Mouse (Mus musculus) embryonic facial prominence, embryonic 14.5 days (tissue): ENCODE data around the gene Sp4. TPM values are rescaled to one million over a fixed set of nuclear protein-coding genes. Genes with fewer than 3 reads are reported as not detected.

Experiments
- ATAC-seq: fragments of 200-750 bp; cut with Nextera tagmentation; 2 replicates; pipeline ENCODE4 v1.8.0; 2017; ENCODE audit warnings: low read depth, moderate number of reproducible peaks, moderate TSS enrichment
- DNase-seq: peaks from one replicate; pipeline ENCODE4 v3.0.0-alpha.2; 2015; ENCODE audit warnings: low spot score
- H3K27ac ChIP-seq: fragments of 300-500 bp; sonication (generic); replicated peaks from 2 replicates; pipeline ENCODE4 v1.5.1; 2014; ENCODE audit warnings: low read depth, mild to moderate bottlenecking, low read length, moderate library complexity
- H3K27me3 ChIP-seq: fragments of 300-500 bp; sonication (generic); replicated peaks from 2 replicates; pipeline ENCODE4 v1.6.1; 2014; ENCODE audit warnings: low read length; ENCODE audit not compliant: control insufficient read depth, insufficient read depth
- H3K36me3 ChIP-seq: fragments of 300-500 bp; sonication (generic); 2 replicates; pipeline ENCODE4 v1.6.1; 2014; ENCODE audit warnings: low read length, mixed read lengths; ENCODE audit not compliant: control insufficient read depth, insufficient read depth
- H3K4me1 ChIP-seq: fragments of 300-500 bp; sonication (generic); 2 replicates; pipeline ENCODE4 v1.6.1; 2014; ENCODE audit warnings: antibody characterized with exemption, low read length; ENCODE audit not compliant: control insufficient read depth, insufficient read depth
- H3K4me2 ChIP-seq: fragments of 300-500 bp; sonication (generic); 2 replicates; pipeline ENCODE4 v1.6.1; 2014; ENCODE audit warnings: low read depth, mild to moderate bottlenecking, low read length, moderate library complexity, mixed read lengths
- H3K4me3 ChIP-seq: fragments of 300-500 bp; sonication (generic); 2 replicates; pipeline ENCODE4 v1.5.1; 2014; ENCODE audit warnings: low read depth, mild to moderate bottlenecking, low read length
- H3K9ac ChIP-seq: fragments of 300-500 bp; sonication (generic); 2 replicates; pipeline ENCODE4 v1.6.1; 2014; ENCODE audit warnings: low read depth, mild to moderate bottlenecking, low read length, moderate library complexity, mixed read lengths
- H3K9me3 ChIP-seq: fragments of 300-500 bp; sonication (generic); 2 replicates; pipeline ENCODE4 v1.6.1; 2016; ENCODE audit warnings: low read length; ENCODE audit not compliant: control insufficient read depth
- WGBS: fragments of 180-500 bp; shearing (Covaris S2); extraction: QIAGEN DNeasy Blood & Tissue Kit; methylation state at CpG from one replicate; pipeline ENCODE4 v1.1.7; 2014; 5-methylcytosine and 5-hydroxymethylcytosine counted together
- polyA plus RNA-seq: library from polyadenylated mRNA; unstranded; fragments of >200 nt; fragmentation: Nextera tagmentation; extraction: Ambion mirVana; gene quantifications from 2 replicates; pipeline ENCODE4 v1.2.1, GENCODE M21; 2014

The Sp4 gene
- polyA plus RNA-seq: 8.3 and 9.7 TPM in 2 replicates

DNA sequence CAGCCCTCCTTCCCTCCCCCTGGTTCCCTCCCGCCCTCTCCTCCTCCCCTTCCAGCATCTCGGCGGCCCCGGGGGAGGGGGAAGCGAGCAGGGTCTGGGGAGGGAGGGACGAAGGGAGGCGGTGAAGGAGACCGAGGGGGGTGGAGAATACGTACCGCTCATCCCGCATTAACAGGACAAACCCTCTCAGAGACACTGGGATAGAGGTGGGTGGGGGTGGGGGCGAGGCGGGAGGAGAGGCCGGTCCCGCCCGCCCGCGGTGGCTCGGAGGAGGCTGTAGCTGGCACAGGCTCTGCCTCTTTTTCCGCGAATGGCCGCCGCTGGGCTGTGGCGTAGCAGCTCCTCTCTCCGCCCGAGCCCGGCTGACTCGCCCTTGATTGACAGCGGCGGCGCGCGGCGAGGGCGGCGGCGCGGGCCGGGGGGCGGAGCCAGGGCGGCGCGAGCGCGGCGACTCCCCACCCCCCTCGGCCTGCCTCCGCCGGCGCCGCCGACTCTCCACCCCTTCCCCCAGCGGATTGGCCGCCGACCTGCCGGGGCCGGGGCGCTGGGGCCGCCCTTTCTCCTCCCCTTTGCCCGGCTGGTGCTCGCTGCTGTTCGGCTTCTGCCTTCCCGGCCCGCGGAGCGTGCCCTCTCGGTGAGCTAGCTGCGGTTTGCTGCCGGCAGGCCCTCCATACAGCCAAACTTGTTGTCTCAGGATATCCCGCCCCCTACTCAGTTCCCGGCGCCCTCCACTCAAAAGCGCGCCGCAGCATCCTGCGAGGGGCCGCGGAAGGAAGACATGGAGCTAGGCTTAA, at the start of gene Sp4:
Sp4 (minus strand) TSS at position 369 of the 794 bp plus-strand sequence.
- Histone ChIP-seq H3K4me3 (peak within 1 kb of the TSS; percentile 95), H3K9me3 (no peaks in the 10 kb centered on the region), H3K27me3 (no peaks in the 10 kb centered on the region), H3K27ac (peak within 1 kb of the TSS; percentile 96), H3K9ac (peak within 1 kb of the TSS; percentile 78), H3K36me3 (no peaks in the 10 kb centered on the region), H3K4me2 (peak within 1 kb of the TSS; percentile 78), H3K4me1 (peaks cover 25% of the 10 kb centered on the region)
- WGBS: 4% methylated on average over 13 of the region's 78 CpGs
- ATAC-seq: peak; percentile 92
- DNase-seq: peak; percentile 97

DNA sequence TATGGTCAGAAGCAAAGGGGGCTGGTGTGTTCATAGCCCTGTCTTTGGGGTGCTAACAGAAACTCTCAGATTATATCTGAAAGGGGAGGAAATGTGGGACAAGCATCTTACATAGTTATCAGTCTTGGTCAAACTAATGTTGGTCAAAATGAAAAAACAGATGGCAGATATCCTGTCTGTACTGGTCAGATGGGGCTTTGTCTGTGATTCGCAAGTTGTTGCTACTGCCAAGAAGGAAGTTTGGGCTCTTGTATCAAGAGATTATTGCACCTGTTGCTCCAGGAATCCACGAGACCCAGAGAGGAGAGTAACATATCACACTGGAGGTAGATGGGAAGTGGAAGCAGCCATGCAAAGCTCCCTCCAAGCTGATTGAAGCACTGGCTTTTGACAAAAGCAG, 37.9 kb upstream of the Sp4 start:
- no peak for ATAC-seq

DNA sequence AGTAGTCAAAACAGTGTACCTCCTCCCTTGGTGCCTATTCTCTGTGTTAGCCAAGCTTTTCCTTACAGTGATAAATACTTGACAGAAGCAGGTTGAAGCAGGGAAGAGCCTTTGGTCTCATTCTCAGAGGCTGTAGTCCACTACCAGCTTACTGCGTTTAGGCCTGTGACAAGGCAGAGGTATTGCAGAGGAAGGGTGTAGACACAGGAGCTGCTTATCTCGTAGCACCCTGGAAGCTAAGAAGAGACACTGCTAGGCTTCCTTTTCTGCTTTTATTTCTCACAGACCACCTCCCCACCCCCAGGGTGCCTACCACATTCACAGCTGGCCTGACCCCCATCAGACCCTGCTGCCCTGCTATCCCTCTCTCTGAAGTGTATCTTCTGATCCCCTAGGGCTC, 37.0 kb upstream of the Sp4 start:
- no peak overlapping the region for H3K27ac ChIP-seq
- H3K9me3 ChIP-seq: no peaks in the 10 kb centered on the region
- WGBS: 86% methylated on average over 2 of the region's 2 CpGs
- H3K4me3 ChIP-seq: no peak overlapping the region
- DNase-seq: no peak
- H3K4me1 ChIP-seq: no peaks in the 10 kb centered on the region
- H3K4me2 ChIP-seq: no peak overlapping the region
- H3K27me3 ChIP-seq: no peaks in the 10 kb centered on the region
- no peak for ATAC-seq
- H3K36me3 ChIP-seq: no peaks in the 10 kb centered on the region
- H3K9ac ChIP-seq: no peak overlapping the region

More for the DNA sequence above, 37.9 kb upstream of the Sp4 start:
- H3K4me1 ChIP-seq: no peaks in the 10 kb centered on the region
- no peak overlapping the region for H3K4me3 ChIP-seq
- H3K36me3 ChIP-seq: no peaks in the 10 kb centered on the region
- H3K27me3 ChIP-seq: no peaks in the 10 kb centered on the region
- no peak overlapping the region for H3K27ac ChIP-seq
- WGBS: 63% methylated on average over 2 of the region's 2 CpGs
- DNase-seq: peak; percentile 6
- no peak overlapping the region for H3K9ac ChIP-seq
- H3K4me2 ChIP-seq: no peak overlapping the region
- no peaks in the 10 kb centered on the region for H3K9me3 ChIP-seq

DNA sequence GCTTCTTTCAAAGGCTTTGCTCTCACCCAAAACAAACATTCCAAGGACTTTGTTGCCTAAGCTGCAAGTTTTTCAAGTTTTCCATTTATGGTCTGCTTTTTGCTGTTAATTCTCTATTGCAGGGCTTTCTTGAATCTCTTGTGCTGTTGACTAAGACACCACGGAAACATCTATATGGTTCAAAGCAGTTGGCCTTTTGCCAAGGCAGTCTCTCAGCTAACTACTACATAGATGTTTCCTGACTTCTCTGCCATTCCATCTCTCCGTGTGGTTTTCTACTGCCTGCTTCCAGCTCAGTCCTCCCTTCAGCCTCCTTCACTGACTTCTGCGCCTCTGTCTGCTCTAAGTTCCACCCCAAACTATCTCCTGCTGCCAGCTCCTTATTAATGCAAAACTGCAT, 36.1 kb upstream of the Sp4 start:
- H3K9ac ChIP-seq: no peak overlapping the region
- H3K27me3 ChIP-seq: no peaks in the 10 kb centered on the region
- peak; percentile 49 for DNase-seq
- H3K9me3 ChIP-seq: no peaks in the 10 kb centered on the region
- H3K4me2 ChIP-seq: no peak overlapping the region
- H3K36me3 ChIP-seq: no peaks in the 10 kb centered on the region
- H3K27ac ChIP-seq: no peak overlapping the region
- H3K4me3 ChIP-seq: no peak overlapping the region
- no peaks in the 10 kb centered on the region for H3K4me1 ChIP-seq
- WGBS: 58% methylated on average over 3 of the region's 3 CpGs
- ATAC-seq: no peak

DNA sequence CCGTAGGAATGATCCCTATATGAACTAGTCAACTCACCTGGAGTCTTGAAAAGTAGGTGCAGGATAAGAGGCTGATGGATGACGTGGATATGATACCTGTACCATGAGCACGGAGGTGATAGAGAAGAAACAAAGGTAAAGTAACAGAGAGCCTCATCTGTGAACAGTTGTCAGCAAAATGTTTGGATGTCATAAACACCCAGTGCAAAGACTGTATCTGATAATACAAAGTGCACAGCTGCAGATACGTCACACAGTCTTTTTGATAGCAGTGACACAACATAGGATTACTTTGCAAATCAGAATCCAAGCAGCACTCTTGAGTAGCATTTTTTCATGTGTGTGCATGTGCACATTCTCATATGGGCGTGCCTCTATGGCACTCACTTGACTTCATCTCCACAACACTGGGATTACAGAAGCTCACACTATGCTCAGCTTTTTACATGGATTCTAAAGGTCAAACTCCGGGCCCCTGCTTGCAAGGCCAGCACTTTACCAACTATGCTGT, 27.6 kb upstream of the Sp4 start:
- H3K4me3 ChIP-seq: no peak overlapping the region
- H3K9ac ChIP-seq: no peak overlapping the region
- H3K27ac ChIP-seq: no peak overlapping the region
- WGBS: 84% methylated on average over 6 of the region's 6 CpGs
- H3K4me2 ChIP-seq: no peak overlapping the region
- H3K4me1 ChIP-seq: no peaks in the 10 kb centered on the region
- no peaks in the 10 kb centered on the region for H3K36me3 ChIP-seq
- H3K9me3 ChIP-seq: no peaks in the 10 kb centered on the region
- ATAC-seq (no peak), DNase-seq (no peak)
- H3K27me3 ChIP-seq: no peaks in the 10 kb centered on the region

DNA sequence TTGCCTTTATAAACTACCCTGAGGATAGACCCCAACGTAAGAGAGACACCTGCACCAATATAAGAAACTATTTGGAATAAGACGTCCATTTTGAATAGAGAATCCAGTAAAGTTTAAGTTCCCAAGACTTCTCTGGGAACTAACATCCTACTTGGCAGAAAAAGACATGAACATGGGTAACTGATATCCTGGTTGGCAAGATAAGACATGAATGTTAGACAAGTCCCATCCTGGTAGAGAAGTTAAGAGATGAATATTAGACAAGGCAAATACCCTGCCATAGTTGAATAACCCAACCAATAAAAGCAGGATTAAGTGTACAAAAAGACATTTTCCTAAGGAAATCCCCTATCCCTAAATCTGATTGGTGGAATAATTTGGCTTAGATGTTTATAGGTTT, 26.3 kb upstream of the Sp4 start:
- Histone ChIP-seq H3K4me2 (no peak overlapping the region), H3K27me3 (no peaks in the 10 kb centered on the region), H3K9ac (no peak overlapping the region), H3K4me3 (no peak overlapping the region), H3K4me1 (no peaks in the 10 kb centered on the region), H3K36me3 (no peaks in the 10 kb centered on the region), H3K9me3 (no peaks in the 10 kb centered on the region), H3K27ac (no peak overlapping the region)
- WGBS: 81% methylated on average over 2 of the region's 2 CpGs
- no peak for DNase-seq
- ATAC-seq: no peak

DNA sequence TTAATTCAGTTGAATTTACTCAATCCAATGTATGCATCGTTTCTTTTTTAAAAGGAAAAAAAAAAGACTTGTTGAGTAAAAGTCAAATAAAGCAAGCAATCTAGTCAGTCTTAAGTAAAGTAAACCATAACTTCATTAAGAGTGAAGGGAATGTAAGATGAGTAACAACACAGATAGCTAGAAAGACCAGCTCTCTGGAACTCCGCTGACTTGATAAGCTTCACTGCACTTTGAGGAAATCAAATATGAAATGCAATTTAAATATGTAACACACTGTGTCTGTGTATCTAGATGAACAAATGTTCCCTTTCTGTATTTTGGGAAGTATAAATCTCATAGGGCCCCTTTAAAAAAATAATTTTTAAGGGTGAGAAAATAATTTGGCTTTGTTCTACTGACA, 24.9 kb upstream of the Sp4 start:
- H3K9me3 ChIP-seq: no peaks in the 10 kb centered on the region
- H3K9ac ChIP-seq: no peak overlapping the region
- no peak for ATAC-seq
- H3K4me1 ChIP-seq: no peaks in the 10 kb centered on the region
- H3K4me2 ChIP-seq: no peak overlapping the region
- H3K27ac ChIP-seq: no peak overlapping the region
- WGBS: 89% methylated on average over 2 of the region's 2 CpGs
- H3K4me3 ChIP-seq: no peak overlapping the region
- H3K27me3 ChIP-seq: no peaks in the 10 kb centered on the region
- no peaks in the 10 kb centered on the region for H3K36me3 ChIP-seq
- DNase-seq: no peak

DNA sequence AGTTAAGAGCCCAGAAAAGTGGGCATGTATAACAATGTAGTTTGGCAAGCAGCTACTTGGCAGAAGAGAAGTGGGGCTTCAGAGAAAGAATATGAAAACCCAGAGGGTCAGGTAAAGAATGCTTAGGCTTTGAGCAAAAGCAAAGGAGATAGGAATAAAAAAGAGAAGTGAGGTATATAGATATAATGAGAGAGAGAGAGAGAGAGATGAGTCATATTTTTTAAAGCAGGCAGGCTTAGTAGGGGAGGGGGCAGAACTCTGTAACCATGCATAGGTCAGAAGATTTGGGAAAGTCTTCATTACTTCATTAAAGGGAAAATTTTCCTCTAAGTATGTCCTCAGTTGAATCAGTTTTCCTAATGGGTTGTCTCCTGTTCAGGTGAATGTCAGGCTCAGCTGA, 18.8 kb upstream of the Sp4 start:
- H3K9ac ChIP-seq: no peak overlapping the region
- no peak overlapping the region for H3K4me2 ChIP-seq
- no peak overlapping the region for H3K27ac ChIP-seq
- H3K27me3 ChIP-seq: no peaks in the 10 kb centered on the region
- H3K9me3 ChIP-seq: no peaks in the 10 kb centered on the region
- ATAC-seq (no peak), DNase-seq (no peak)
- H3K4me3 ChIP-seq: no peak overlapping the region
- no peaks in the 10 kb centered on the region for H3K4me1 ChIP-seq
- no peaks in the 10 kb centered on the region for H3K36me3 ChIP-seq

DNA sequence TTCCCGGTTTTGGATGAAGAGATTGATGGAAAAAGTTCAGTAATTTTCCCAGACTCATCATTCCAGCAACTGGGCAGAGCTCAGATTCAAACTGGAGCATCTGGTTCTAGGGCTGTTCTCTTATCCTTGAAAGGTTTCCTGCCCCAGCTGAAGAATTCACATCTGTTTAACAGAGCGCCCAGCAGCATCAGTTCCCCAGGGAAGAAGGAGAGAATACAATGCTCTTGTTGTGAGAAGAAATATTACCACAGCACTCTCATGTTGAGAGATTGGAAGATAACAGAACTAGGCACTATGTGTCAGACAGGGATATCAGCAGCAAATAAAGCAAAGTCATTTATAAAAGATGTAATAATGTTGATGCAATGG, 13.2 kb upstream of the Sp4 start:
- Histone ChIP-seq H3K9me3 (no peaks in the 10 kb centered on the region), H3K4me2 (no peak overlapping the region), H3K4me3 (no peak overlapping the region), H3K36me3 (no peaks in the 10 kb centered on the region), H3K4me1 (no peaks in the 10 kb centered on the region), H3K27ac (no peak overlapping the region), H3K9ac (no peak overlapping the region), H3K27me3 (no peaks in the 10 kb centered on the region)
- ATAC-seq: no peak
- WGBS: 49% methylated on average over 2 of the region's 2 CpGs
- peak; percentile 35 for DNase-seq
